Mouse (Mus musculus) urinary bladder, adult 2 months (tissue): ENCODE data around the gene D130052B06Rik. TPM values are rescaled to one million over a fixed set of nuclear protein-coding genes. Genes with fewer than 3 reads are reported as not detected.

Experiments
- DNase-seq: peaks from one replicate; pipeline ENCODE4 v3.0.0; 2022; ENCODE audit warnings: low spot score
- polyA plus RNA-seq: library from polyadenylated mRNA; depleted of rRNA; stranded (reverse); fragments of >200 nt; gene quantifications from 2 replicates; pipeline ENCODE4 v1.2.3, GENCODE M21; 2012; rRNA removed

Gene D130052B06Rik
- polyA plus RNA-seq, 1 experiment: not detected

GRCm38 (mm10) chr11:33663599-33663998 lies 64.5 kb downstream of the D130052B06Rik start:
- no peak for DNase-seq

DNA sequence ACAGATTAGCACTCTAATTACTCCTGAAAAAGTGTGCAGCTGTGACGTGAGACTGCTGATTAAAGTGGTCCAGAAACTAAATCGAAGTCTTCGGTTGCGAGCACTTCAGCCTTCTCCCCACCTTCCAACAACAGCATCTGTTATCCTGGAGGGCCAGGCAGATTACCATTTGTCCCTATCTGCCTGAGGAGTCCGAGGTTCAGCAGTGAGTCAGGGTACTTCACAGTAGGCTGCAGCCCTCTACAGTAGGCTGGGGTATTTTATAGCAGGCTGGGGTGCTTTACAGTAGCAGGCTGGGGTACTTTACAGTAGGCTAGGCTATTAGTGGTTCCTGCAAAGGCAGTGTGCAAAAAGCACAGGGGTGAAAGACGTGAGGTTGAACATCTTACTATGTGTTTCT lies 69.3 kb downstream of the D130052B06Rik start:
- no peak for DNase-seq

DNA sequence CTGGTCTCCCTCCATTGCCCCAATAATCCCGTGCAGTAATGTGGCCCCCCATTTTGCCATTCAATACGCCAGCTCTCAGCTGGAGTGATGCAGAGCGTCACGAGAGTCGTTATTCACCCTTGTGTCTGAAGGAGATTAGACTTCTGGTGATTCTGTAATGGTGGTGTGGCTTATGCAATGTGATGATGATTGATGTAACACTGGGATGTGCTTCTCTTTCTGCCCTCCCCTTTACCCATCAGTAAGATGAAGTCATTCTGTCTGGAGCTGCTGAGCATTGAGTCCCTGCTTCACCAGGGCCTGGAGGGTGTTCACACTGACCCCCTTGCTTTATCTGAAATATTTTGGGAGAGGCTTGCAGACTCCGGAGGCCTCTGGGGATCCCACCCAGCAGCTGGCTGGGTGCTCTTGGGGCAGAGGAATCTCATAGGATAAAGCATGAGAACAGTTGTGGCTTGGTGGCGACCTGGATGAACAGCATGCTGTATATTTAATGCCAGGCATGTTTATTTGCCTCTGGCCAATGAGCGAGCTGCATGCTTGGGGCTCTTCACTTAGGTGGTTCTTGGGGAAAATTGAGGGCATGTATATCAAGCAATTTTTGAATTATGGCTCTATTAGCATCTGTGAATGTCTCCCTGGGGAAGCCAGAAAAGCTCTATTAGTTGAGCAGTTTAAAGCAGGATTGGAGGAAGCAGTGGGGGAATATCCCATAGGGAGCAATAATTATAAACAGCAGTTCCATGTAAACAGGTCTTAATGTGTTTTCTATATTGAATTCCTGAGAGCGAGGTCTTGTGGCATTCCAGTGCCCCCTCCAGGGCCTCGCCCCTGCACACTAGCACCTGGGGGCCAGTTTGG lies 71.2 kb downstream of the D130052B06Rik start:
- DNase-seq: no peak

Other genes with a start within 250 kb of the D130052B06Rik start
- 1.8 and 2.0 TPM in 2 replicates for gene Ranbp17, start 85.6 kb upstream of the D130052B06Rik start, polyA plus RNA-seq
- gene Gabrp, start 20.3 kb upstream of the D130052B06Rik start, polyA plus RNA-seq: 0.06 TPM in 2 replicates